Mouse (Mus musculus) Patski (cell line): ENCODE measurements at regions not wholly inside any gene's neighbourhood (a gene's known extent, or its start where the extent isn't known, plus 50 kb on each side); places are given as distances from the start of the nearest gene placed in this dataset.
"Not testable (repeated sequence)": the region's sequence is repeated elsewhere in the genome, so short reads cannot be mapped to it uniquely, and the experiment has no call there.

Source experiments
- ATAC-seq: fragments of 100-300 bp; one replicate; pipeline ENCODE4 v1.8.0; 2021
- CTCF ChIA-PET: fragments of 350-600 bp; sonication (Branson Sonifier 250); formaldehyde crosslinking; loops from one replicate; lab custom pipeline; 2022; ENCODE audit warnings: inconsistent platforms; lab: Charles Lee
- POLR2A ChIA-PET: fragments of 350-600 bp; sonication (Branson Sonifier 250); formaldehyde crosslinking; loops from one replicate; lab custom pipeline; 2022; ENCODE audit warnings: antibody characterized with exemption, inconsistent platforms; lab: Charles Lee
- DNase-seq: peaks from one replicate; pipeline ENCODE4 v3.0.0-alpha.2; 2011; ENCODE audit warnings: low read depth, low spot score
- H3K27me3 ChIP-seq: fragments of 371-371 bp; one replicate; pipeline ENCODE4 v1.5.1; 2021
- CTCF ChIP-seq: fragments of 100-300 bp; IDR thresholded peaks from one replicate; pipeline ENCODE4 v1.5.1; 2021
- in situ Hi-C: fragments of 300-500 bp; cut with MboI; formaldehyde crosslinking; loops from 3 replicates; pipeline ENCODE4 v1.11.1; 2018; ENCODE audit warnings: low pct_unique_long_range_greater_than_20kb, mixed read lengths

GRCm38 (mm10) chr9:51661911-51662310 is 103.2 kb upstream of the Arhgap20 start:
- CTCF ChIA-PET, result interaction anchor here (0.6 kb wide), 1 partner anchor 83 kb away, joined by 3 read pairs; no protein-coding TSS in a partner anchor
- in situ Hi-C loops, result no loop called here
- DNase-seq (no peak), ATAC-seq (no peak)
- POLR2A ChIA-PET, result no interaction called here
- no peak for TF ChIP-seq CTCF
- no peaks in the 10 kb centered on the region for H3K27me3 ChIP-seq

GRCm38 (mm10) chr9:51664353-51664752 is 100.8 kb upstream of the Arhgap20 start:
- CTCF ChIA-PET, result no interaction called here
- POLR2A ChIA-PET, result no interaction called here
- no peak for ATAC-seq
- in situ Hi-C loops, result no loop called here
- no peak for TF ChIP-seq CTCF
- no peaks in the 10 kb centered on the region for H3K27me3 ChIP-seq
- DNase-seq, result no peak

- in situ Hi-C loops, result no loop called here
- CTCF ChIA-PET, result no interaction called here
- no peak for TF ChIP-seq CTCF
- POLR2A ChIA-PET, result no interaction called here
- ATAC-seq, result no peak
- H3K27me3 ChIP-seq, result no peaks in the 10 kb centered on the region
- no peak for DNase-seq
Measured at GRCm38 (mm10) chr9:51664876-51665275, 100.3 kb upstream of the Arhgap20 start.

DNA sequence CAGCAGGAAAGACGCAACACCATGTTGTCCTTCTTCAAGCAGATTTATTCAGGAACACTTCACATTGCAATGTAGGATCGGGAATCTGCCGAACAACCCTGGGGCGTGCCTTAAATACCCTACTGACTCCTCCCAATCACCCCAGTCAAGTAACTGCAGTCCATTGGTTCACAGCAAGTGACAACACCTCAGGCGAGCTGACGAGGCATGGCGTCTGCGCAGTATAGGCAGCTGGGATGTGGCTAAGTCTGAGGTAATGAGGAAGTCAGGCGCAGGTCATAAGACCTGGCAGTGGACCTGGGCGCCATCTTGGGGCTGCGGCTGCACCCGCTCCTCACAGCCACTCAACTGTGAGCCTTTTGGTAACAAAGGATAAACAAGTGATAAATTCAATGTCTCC is 96.2 kb upstream of the Arhgap20 start:
- CTCF ChIA-PET, ATAC-seq, H3K27me3 ChIP-seq, DNase-seq, in situ Hi-C loops, POLR2A ChIA-PET: not testable (repeated sequence)

DNA sequence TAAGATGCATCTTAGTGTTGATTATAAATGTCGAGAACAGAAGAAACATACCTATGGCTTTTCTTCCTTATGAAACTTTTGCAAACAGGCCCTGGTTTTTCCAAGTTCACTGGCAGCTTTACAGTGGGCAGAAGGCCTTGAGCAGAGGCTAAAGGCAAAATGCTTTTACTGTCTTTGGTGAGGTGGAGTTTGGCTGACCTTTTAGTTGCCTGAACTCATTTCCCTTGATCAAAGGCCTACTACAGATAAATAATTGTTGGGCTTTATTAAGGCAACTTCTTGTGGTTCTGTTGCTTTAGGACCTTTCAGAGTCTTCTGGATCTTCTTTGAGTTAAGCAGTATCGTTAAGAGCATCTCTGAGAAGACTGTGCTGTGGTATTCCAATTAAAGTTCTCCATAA is 94.6 kb upstream of the Arhgap20 start:
- CTCF ChIA-PET, result no interaction called here
- POLR2A ChIA-PET, result no interaction called here
- DNase-seq (no peak), ATAC-seq (no peak)
- no peaks in the 10 kb centered on the region for H3K27me3 ChIP-seq
- TF ChIP-seq CTCF, result no peak
- in situ Hi-C loops, result no loop called here

DNA sequence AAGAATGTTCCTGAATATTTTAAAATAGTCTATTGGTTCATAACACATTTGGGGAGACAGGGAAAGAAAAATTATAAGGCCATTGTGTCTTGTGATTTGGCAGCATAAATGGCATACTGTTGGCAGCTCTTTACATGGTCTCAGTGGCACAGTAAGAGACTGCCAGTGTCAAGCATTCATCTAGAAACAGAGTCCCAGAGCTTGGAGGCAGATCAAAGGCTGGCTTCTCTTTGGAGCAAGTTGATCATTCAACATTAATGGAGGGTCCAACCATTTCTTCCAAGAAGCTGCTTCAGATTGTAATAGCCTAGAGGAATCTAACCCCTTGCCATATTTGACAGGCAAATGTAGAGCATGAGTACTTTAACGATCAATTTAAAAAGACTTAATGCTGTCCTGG is 78.6 kb upstream of the Arhgap20 start:
- DNase-seq (no peak), ATAC-seq (no peak)
- in situ Hi-C loops, result no loop called here
- ChIA-PET POLR2A (no interaction called here), CTCF (no interaction called here)
- no peak for TF ChIP-seq CTCF
- H3K27me3 ChIP-seq, result peaks cover 3% of the 10 kb centered on the region

- in situ Hi-C loops, result no loop called here
- ChIA-PET CTCF (no interaction called here), POLR2A (no interaction called here)
- ATAC-seq, result no peak
- no peak for DNase-seq
- H3K27me3 ChIP-seq, result no peaks in the 10 kb centered on the region
- TF ChIP-seq CTCF, result no peak
Measured at GRCm38 (mm10) chr9:51714326-51714725, 50.8 kb upstream of the Arhgap20 start.
